Mouse (Mus musculus): ENCODE results near the gene Acap2.

DNA sequence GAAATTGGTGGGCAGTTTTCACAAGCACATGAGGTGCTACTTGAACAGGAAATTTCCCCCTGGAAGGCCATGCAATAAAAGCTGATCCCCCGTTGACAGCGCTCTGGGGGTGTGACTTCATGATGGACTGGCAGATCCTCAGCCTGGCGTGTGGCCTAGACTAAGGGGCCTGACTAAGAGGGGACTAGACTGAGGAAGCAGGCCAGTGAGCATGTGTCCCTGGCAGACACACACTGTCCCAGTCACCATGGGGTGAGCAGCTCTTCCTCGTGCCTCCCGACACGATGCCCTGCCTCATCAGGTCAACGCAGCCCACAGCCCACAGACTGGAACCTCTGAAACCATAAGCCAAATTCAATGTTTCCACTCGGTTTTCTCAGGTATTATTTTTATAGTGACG is 18.5 kb downstream of the Acap2 start:
- TF ChIP-seq POLR2A (IDR thresholded peaks at IDR 0.05; ENCODE audit: insufficient read length, low read depth): no peak
- no peak for TF ChIP-seq USF1 (IDR thresholded peaks at IDR 0.05; ENCODE audit: low read depth)
- TF ChIP-seq MYOD1 (IDR thresholded peaks at IDR 0.05; ENCODE audit: control insufficient read depth in 1 of 3, insufficient read length in 2 of 3, low read depth in 2 of 3): no peak
- no peak for TF ChIP-seq MYOG (IDR thresholded peaks at IDR 0.05; ENCODE audit: control insufficient read depth in 1 of 3, insufficient read depth in 1 of 3, insufficient read length in 2 of 3, low read depth in 2 of 3)
- TF ChIP-seq MAX (IDR thresholded peaks at IDR 0.05; ENCODE audit: low read depth): no peak
- no peak for TF ChIP-seq TCF12 (IDR thresholded peaks at IDR 0.05; ENCODE audit: insufficient read depth, poor library complexity, severe bottlenecking)
- TF ChIP-seq TCF3 (IDR thresholded peaks at IDR 0.05; ENCODE audit: insufficient read length, low read depth): no peak
- TF ChIP-seq E2F4 (IDR thresholded peaks at IDR 0.05; ENCODE audit: insufficient read depth): no peak
